Mouse (Mus musculus) testis, adult 2 months (tissue): ENCODE data around the gene Rccd1.

Experiments
- CTCF ChIP-seq: fragments of 200-500 bp; IDR thresholded peaks from 2 replicates; pipeline ENCODE4 v1.5.1; 2012; ENCODE audit warnings: low read depth, mild to moderate bottlenecking, inconsistent platforms, low read length, moderate library complexity; ENCODE audit not compliant: control insufficient read depth, insufficient read depth, insufficient replicate concordance
- POLR2A ChIP-seq: fragments of 200-500 bp; IDR thresholded peaks from 2 replicates; pipeline ENCODE4 v1.6.1; 2012; ENCODE audit warnings: low read depth, mild to moderate bottlenecking, inconsistent platforms, low read length, moderate library complexity; ENCODE audit not compliant: control insufficient read depth

DNA sequence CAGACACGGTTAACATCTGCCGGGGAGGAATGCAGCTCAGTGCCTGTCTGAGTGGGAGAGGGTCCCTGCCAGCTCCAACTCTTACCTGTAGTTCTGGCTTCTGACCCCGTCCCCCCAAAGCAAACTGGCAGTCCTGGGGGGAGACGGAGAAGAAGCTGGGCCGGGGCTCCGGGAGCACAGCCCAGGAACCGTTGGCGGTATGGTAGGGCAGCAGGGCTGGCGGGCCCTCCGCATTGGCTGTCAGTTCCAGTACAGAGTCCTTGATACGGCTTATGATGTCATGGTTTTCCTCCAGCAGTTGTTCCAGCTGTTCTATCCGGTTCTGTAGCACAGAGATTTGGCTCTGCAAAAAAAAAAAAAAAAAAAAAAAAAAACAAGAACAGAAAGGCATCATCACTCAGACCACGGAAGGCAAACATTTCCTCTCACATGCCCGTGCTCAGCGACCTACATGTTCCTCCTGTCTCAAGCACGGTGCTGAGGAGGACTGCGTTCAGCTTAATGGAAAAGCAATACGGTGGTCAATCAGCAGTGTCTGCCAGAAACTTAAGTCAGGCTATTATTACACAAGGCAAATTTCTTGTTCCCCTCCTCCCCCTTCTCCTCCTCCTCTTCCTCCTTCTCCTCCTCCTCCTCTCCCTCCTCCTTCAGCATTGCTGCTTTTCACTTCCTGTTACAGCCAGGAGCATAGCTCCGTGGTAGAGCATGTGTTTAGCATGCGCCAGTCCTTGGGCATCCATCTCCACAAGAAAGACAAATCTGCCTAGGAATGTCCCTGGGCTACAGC is 44.6 kb upstream of the Rccd1 start:
- TF ChIP-seq CTCF, result no peak
- TF ChIP-seq POLR2A, result no peak
